Mouse (Mus musculus) thymus, postnatal 36 days (tissue): Measurements from ENCODE around the gene Slc41a3.
A peak's percentile ranks its signal among the peaks of the same experiment; 100 is the strongest.
"Not testable (repeated sequence)": the region's sequence is repeated elsewhere in the genome, so short reads cannot be mapped to it uniquely, and the experiment has no call there.

Experiments
- DNase-seq, 2 experiments: peaks; one replicate each; pipeline ENCODE4 v3.0.0; 2022; ENCODE audit warnings: mixed read lengths in 2 of 2

The Slc41a3 gene

DNA sequence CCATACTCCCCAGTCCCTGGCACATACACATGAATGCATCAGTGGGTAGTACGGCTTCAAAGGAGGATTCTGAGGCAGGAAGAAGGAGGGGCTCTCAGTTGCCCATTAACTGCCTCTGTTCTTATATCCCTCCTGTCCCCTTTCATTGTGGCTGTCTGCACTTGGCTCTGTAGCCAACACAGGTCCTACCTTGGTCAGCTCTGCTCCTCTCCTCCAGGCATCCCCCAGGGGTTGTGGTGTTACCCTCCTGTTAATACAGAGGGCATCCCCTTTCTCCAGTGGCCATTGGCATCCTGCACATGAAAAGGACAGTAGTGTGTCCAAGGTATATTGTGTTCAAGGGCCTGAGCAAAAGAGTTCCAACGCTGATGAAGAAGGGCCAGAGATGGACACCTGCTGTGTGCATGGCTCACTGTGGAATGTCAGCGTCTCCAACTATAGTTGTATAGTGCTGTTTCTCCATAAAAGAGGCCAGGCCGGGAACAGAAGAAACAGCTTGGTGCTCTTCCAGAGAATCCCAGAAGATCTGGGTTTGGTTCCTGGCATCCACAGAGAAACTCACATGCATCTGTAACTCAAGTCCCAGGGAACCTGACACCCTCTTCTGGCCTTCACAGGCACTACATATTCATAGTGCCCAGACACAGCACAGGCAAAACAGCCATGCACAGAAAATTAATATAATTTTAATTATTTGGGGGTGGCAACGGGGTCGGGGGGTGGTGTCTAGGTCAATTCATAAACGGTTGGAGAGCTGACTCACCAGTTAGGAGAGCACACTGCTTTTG lies 20.9 kb downstream of the Slc41a3 start:
- no peak for DNase-seq

DNA sequence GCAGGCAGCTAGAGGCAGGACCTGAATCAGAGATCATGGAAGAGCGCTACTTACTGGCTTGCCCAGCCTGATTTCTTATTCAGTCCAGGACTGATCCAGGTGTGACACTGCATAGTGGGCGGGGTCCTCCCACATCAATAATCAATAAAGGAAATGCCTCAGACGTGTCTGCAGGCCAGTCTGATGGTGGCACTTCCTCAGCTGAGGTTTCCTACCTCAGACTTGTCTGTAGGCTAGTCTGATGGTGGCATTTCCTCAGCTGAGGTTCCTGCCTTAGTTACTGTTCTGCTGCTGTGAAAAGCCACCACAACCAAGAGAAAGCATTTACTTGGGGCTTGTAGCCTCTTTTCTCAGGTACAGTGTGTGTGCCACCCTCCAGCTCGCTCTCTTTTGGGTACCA lies 23.0 kb downstream of the Slc41a3 start:
- DNase-seq, result no peak

DNA sequence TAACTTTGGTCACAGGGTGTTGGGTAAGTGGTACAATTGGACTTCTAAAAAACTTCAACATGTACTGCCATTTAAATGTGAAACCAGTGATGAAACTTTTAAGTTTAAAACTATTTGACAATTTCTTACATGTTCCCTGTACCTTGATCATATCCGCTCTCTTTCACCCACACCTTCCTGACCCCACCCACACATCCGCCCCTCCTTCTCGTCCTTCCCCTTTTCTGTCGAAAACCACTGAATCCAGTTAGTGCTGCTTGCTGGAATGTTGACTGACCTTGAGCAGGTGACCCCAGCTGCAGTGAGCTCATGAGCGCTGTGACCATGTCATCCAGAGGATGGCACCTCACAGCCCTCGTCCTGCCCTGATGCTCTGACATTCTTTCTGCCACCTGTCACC lies 25.0 kb downstream of the Slc41a3 start:
- peak in 1 of 2 experiments; percentile 28 for DNase-seq

DNA sequence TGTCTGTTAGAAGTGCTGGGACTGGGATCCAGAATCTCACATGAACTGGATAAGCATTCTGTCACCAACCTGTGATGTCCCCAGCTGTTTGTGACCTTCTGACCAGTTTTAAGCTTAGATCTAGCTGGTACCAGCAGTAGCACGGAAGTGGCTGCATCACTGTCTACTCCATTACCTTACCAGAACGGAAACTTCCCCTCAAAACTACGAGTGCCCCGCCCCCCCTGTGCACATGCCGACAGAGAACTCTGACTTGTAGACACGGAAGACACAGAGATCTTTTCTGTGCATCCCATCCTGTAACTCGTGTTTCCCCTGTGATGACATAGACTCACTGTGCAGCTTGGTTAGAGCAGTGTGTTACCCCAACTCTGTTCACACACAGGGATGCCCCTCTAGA lies 25.9 kb downstream of the Slc41a3 start:
- no peak for DNase-seq

DNA sequence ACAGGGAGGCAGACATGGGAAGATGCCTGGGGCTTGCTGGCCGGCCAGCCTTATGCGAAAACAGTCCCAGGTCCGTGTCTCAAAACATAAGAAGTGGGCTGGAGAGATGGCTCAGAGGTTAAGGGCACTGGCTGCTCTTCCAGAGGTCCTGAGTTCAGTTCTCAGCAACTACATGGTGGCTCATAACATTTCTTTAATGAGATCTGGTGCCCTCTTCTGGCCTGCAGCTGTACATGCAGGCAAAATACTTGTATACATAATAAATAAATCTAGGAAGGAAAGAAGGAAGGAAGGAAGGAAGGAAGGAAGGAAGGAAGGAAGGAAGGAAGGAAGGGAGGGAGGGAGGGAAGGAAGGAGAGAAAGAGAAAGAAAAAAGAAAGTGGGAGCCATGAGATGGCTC lies 28.0 kb downstream of the Slc41a3 start:
- not testable (repeated sequence) for DNase-seq

DNA sequence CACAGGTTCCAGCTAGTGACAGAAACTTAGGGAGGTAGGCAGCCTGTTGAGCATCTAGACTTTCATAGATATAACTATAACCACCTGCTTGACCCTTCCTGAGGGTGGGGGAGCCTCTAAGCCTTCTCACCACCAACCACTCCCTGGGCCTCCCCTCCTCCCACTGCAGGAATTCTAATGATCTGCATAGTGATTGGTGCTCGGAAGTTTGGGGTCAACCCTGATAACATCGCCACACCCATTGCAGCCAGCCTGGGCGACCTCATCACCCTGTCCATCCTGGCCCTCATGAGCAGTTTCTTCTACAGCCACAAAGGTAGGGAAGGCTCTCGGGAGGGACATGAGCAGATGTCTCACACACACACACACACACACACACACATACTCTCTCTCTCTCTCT lies 30.6 kb downstream of the Slc41a3 start:
- no peak for DNase-seq

DNA sequence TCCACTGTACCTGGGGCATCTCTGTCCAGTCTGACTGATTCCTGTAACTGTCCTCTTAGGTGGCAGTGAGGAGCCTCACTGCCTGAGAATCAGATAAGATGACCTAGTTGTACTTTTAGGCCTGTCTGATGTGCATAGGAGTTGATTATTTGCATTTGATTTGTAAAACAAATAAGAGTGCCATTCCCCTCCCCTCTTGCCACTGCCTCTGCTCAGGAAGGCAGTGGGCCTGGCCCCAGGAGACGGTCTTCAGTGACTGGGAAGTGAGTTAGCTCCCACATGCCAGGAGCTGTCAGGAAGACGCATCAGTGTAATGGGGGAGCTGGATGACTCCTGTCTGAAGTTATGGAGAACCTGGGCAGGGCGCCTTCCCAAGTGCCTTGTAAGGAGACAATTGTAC lies 31.1 kb downstream of the Slc41a3 start:
- no peak for DNase-seq

DNA sequence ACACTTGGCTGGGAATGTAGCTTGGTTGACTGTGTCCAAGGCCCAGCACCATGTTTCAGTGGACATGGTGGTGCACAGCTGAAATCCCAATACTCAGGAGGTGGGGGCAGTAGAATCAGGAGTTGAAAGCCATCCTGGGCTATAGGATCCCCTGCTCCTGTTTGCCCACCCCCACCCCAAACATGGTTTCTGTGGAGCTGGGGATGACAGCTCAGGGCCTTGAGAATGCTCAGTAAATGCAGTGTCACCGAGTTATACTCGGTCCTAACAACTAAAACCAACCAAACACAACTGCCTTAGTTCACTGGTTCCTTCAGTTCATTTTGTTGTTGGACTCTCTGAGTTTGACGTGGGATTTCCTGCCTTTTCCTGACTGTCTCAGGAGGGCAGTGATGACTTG lies 38.5 kb downstream of the Slc41a3 start:
- no peak for DNase-seq

DNA sequence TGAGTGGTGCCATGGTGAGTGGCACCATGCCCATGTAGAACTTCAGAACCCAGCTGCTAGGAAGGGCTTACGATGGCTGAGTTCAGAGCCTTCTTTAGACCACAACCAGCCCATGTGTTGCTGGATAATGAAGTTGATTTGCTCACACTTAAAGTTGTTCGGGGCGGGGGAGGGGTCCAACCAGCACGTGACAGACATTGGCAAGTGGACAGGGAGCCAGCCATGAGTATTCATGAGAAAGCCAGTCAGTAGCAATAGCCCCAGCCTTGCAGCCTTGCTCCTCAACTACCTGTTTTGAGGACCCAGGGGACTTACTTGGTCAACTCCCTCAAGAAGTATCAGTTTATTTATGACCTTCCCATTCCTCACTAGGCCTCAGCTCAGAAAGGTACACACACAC lies 40.4 kb downstream of the Slc41a3 start:
- DNase-seq, result no peak

DNA sequence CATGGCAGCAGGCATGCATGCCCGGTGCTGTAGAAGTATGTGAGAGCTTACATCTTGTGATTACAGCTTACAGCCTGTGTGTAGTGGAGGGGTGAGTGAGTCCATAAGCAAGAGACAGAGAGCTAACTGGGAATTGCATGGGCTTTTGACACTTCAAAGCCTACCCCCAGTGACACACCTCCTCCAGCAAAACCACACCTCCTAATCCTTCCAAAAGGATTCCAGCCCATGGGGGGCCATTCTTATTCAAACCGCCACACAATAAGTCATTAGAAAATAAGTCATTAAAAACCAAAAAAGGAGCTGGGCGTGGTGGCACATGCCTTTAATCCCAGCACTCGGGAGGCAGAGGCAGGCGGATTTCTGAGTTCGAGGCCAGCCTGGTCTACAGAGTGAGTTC lies 43.9 kb downstream of the Slc41a3 start:
- no peak for DNase-seq

DNA sequence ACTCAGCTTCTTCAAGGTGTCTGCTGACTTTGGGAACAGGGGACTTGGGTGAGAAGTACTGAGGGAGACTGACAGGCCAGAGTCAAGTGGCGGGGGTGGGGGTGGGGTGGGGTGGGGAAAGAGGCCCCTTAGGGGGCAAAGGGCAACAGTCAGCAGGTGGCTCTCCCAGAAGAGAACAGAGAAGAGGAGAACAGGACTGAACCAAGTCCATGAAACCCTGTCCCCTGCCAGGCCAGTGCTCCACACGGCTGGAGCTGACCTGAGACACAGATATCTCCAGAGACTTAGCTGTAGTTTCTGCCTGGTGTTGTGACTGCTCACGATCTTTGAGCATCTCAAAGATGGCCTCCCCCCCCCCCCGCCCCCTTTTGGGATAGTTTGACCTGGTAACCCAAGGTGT lies 44.8 kb downstream of the Slc41a3 start:
- no peak for DNase-seq

DNA sequence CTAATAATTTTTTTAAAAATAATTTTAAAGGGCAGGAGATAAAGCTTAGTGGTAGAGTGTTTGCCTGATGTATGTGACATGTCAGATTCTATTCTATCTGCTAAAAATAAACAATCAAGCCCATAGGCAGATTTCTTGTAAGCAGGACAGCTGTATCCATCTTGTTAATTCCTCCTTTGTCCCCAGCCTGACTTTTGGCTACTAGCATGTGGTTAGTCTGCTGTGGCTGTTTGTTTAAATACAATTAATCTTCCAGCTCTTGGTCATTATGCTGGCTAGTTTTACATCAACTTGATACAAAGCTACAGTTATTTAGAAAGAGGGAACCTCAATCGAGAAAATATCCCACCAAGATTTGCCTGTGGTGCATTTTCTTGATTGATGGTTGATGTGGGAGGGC lies 46.1 kb downstream of the Slc41a3 start:
- DNase-seq, result no peak

DNA sequence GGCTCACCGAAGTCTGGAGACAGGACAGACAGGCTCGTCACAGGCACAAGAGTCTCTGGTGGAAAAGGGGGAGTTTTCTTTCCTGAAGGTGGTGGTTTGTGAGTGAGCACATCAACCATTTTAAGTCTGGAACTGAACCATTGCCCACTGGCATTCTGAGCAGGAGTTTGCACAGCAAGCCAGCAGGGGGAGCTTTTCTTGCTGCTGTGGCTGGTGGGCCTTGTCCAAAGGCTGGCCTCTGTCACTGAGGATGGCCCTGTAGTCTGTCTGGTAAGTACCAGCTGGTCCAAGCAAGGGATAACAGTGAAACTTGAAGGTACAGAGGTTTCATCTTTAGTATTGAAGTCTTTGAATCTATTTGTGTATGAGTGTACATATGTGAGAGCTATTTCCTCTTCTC lies 49.2 kb downstream of the Slc41a3 start:
- DNase-seq, result peak; percentile 46 to 49

DNA sequence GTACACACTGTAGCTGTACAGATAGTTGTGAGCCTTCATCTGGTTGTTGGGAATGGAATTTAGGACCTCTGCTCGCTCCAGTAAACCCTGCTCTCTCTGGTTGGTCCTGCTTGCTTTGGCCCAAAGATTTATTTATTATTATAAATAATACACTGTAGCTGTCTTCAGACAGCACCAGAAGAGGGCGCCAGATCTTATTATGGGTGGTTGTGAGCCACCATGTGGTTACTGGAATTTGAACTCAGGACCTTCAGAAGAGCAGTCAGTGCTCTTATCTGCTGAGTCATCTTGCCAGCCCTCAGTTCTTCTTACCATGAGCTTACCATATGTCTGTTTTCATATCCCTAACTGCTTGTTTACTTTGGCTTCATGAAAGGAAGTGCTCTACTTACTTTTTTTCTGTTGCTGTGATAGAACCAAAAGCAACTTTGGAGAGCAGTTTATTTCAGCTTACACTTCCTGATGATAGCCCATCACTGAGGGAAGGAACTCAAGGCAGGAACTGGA lies 51.9 kb downstream of the Slc41a3 start:
- peak in 1 of 2 experiments; percentile 21 for DNase-seq

DNA sequence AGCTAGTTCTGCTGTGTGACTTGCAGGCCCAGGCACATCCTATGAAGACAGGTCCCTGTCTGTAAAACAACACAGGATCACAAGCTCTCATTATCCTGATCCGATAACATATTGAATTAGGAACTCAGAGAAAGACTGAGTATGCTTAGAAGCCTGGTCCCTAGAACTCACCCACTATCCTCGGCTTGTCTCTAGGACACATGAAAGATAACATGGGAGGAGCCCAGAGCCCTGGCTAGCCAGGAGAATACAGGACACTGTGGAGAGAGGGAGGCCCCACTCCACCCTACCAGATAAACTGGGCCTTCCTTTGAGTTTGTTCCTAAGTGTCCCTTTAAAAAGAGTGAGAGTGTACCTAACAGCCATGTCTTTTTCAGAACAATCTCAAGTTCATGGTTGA lies 55.4 kb downstream of the Slc41a3 start:
- no peak for DNase-seq

DNA sequence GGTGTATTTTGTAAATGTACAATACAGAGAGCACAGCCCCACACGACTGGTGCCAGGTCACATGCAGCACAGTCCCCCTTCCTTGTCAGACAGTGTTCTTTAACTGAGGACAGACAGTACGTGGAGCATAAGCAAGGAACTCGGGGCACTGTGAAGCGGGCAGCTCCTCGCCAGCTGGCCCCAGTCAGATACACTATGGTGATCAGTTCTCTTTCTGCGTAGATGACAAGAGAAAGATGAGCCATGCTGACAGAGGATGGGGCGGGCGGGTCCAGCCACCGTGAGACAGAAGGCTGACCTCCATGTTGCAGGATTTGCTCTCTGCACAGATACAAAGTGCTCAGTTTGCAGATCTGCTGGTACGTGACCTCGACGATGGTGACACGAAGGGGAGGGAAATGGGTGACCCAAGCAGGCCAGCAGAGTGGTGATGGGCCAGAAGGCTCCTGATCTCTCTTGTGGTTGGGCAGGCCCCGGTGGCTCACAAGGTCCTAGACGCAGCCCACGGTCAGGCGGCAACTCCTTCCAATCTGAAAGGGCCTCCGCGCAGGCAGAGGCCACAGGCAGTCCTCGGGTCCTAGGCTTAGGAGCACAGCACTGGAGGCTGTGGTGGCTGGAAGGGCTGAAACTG lies 56.0 kb downstream of the Slc41a3 start:
- no peak for DNase-seq

DNA sequence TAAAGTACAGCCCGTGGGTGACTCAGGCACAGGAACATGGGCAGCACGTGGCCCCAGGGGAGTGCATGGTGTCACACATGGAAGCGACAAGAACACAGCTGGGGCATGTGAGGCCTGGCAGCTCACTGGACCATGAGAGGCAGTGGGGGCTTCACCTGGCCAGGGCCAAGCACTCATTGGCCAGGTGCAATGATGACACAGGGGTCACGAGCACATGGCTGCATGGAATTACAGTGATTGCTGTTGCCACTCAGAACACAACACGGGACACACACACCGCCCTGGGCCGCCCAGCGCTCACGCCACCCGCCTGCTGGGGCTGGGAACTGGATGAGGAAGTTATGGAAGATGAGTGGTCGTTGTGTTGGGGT lies 56.5 kb downstream of the Slc41a3 start:
- DNase-seq, result no peak

DNA sequence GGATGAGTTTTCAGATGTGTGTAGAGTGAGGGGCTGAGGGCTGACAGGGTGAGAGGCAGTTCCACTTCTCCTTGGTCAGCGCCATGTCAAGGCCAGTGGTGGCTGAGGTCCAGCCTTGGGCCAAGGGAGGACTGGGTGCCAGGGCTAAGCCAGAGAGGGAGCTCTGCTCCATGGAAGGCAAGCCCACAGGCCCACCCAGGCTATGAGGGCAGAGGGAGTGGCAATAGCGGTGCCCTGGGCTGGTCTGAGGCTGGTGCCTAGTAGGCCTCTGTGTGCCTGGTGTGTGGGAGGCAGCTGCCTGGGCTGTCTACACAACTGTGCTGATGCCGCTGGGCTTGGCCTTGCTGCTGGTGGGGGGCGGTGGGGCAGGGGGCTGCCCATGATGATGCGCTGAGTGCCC lies 57.6 kb downstream of the Slc41a3 start:
- DNase-seq, result no peak

DNA sequence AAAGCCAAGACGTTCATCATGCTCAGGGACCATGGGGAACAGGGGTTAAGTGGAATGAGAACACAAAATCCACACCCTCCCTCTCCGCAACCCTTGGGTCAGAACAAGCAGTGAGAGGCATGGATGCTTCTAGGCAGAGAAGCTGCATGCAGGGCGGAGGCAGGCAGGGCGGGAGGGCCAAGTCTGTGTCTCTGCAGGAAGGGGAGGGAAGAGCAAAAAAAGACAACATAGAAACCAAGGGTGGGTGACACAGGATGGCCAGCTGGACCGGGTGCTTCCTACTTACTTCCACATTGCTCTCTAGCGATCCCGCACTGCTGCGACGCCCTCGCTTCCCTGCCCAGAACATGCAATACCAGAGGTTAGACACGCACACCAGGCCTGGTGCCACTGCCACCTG lies 59.2 kb downstream of the Slc41a3 start:
- no peak for DNase-seq

DNA sequence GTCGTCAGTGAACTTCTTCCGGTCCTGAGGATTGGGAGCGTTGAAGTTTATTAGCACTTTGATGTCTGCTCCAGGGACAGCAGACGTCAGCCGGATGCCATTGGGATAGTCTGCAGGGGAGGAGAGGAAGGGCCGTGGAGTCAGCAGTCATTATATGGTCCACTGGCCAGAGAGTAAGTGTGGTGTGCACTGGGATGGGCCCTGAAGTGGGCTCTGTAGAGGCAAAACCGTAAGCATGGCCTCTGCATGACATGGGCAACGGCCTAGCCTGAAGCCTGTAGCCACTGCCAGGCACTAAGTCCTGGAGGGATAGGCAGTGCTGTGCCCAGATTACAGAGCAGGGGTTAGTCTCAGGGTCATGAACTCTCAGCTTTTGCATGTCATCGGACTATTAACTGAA lies 64.2 kb downstream of the Slc41a3 start:
- DNase-seq, result no peak

DNA sequence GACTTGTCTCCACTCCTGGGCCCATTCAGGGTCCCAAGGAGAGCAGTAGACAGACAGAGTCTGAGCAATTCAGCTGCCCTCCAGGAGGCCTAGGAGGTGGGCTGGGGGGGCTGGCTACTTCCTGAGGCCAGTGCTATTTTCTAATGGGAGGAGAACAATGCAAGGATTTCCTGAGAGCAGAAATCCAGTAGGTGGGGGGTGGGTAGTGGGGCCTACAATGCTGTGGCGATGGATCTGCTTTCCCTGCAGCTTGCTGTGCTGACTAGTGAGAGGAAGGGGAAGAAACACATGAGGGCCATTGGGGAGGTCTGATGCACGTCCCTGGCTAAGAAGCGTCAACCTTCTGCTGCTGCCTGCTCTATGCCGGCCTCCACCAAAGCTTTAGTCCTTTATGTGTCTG lies 74.2 kb downstream of the Slc41a3 start:
- DNase-seq, result no peak

DNA sequence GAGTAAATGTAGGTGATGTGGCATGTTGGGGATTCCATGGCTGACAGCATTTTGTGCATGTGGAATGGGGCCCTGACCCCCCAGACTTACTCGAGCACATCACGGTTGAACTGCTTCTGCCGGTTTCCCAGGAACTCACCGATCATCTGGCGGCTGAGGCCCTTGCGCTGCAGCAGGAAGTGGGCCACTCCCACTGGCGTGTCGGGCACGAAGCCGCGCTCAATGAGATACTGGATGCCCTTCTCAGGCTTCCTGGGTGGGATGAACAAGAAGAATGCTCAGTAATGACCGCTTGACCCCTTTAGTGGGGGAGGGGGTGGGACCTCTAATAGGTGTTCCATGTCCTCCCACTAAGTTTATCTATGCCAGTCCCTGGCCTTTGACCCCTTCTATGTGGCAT lies 75.9 kb downstream of the Slc41a3 start:
- no peak for DNase-seq

DNA sequence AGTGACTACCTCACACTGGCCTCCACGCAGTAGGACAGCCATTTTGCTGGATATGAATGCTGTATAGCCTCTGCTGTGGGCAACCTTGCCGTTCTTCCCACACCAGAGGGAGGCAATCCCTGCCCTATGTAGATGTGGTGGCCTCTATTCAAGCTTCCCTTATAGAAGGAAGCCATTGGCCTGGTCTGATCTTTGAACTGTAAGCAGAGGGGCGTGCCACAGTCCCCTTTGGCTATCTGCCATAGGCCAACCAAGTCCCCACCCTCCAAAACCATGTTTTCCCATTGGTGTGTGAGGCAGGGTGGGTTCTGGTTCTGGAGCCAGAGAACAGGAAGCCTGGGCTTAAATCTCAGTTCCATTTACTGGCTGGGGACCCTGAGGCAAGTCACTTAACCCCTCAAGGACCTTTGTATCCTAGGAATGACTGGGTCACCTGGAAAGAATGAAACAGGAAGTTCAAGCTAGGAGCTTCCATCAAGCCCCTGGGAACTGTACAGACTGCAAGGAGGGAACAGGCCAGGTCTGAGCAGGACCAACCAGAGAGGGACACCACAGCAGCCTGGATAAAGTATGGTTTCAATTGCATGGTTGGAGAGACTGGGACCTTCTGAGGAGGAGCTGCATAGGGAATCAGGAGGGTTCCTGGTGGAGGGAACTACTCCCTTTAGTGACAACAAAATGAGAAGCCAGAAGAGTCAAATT lies 79.5 kb downstream of the Slc41a3 start:
- DNase-seq, result no peak

DNA sequence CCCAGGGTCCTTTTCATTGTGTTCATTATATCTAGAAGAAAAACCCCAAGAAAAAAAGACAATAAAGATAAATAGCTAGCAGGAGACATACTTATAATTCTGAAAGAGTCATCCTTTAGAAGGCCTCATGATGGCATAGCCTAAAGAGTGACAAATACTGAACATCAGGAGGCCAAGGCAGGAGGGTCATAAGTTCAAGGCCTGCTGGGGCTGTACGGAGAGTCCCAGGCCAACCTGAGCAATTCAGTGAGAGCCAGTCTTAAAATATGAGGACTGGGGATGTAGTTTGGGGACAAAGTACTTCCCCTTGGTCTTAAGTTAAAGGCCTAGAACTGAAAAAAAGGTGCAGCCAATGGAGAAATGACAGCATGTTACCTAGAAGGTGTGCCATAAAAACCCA lies 82.3 kb downstream of the Slc41a3 start:
- DNase-seq, result no peak
